Mouse (Mus musculus): ENCODE measurements around the gene Zfhx3. TPM values are rescaled to one million over a fixed set of nuclear protein-coding genes. Genes with fewer than 3 reads are reported as not detected.

Zfhx3 gene
- total and polyA plus RNA-seq, 3 experiments, result 0.23 to 2.5 TPM; not detected in 1

DNA sequence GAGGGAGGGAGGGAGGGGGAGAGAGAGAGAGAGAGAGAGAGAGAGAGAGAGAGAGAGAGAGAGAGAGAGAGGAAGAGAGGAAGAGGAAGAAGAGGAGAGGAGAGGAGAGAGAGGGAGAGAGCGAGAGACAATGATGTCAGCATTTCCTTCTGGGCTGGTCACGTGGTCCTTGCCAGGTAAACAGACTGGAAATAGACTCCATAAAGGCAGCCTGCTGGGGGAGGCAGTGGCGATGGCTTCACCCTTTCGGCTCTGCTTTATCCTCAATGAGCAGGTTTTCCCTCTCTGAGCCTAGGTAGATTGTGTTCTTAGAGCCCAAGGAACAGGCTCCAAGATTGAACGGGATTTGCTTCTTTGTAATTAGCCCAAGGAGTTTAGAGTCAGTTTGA is 749.8 kb downstream of the Zfhx3 start (continued):
- no peak for TF ChIP-seq NRF1 (IDR thresholded peaks at IDR 0.05; ENCODE audit: insufficient read depth, low read depth, low read length, poor library complexity, severe bottlenecking)

DNA sequence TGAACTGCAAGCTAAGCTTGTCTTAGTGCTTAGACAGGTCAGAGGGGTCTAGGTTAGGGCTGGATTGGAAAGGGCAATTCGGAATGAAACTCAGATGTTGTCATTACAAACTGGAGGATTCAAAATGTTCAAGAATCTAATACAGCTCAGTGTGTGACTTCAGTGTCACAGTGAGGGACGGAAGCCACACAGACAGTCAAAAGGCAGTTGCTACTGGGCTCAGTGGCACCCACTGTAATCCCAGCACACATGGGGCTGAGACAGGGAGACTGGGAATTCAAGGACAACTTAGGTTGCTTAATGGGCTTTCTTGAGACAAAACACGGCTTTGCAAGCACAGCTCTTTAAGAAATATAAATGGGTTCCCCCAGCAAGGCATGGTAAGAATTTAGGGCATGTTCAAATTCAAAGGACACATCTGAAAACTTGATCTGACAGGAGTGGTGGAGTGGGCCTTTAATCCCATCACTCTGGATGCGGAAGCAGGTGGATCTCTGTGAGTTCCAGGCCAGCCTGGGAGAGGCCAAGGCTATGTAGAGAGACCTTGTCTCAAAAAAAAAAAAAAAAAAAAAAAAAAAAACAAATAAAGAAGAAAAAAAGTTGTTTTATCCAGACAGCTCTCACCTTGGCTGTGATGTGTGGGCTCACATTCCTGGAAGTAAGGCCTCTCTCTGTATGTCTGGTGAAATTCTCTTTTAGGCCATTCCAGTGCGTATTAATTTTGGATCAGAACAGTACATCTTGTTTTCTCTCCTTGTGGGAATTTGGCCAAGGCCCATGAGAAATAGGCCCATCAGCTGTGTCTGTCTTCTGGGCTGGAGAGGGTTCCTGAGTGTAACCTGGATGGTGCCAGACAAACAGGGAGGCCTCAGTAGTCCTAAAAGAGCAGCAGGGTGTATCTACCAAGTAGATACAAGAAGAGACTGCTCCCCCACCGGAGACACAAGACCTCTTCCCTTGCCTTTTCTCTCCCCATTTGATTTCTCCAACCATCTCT is 750.5 kb downstream of the Zfhx3 start:
- no peak overlapping the region for H3K27ac ChIP-seq (ENCODE audit: control insufficient read depth, low read depth, low read length)
- TF ChIP-seq ZNF384 (IDR thresholded peaks at IDR 0.05; ENCODE audit: low read depth, low read length) (peak; percentile 16; the same call in 1 of the 2 replicates), MYB (IDR thresholded peaks at IDR 0.05; ENCODE audit: low read depth, low read length) (no peak)
- H3K4me3 ChIP-seq (ENCODE audit: control insufficient read depth in 1 of 2, insufficient read depth in 1 of 2, low read depth in 2 of 2, low read length in 2 of 2), result peak overlapping the region in 1 of 2 experiments; percentile 58; a peak in 1 of 4 replicates
- peaks cover 0 to 11% of the 10 kb centered on the region in 2 experiments; a peak in 2 of 4 replicates for H3K4me1 ChIP-seq (ENCODE audit: control insufficient read depth in 1 of 2, insufficient read depth in 2 of 2, low read length in 2 of 2)
- H3K27me3 ChIP-seq (ENCODE audit: control insufficient read depth in 1 of 2, insufficient read depth in 2 of 2, low read length in 2 of 2), result no peaks in the 10 kb centered on the region
- H3K79me2 ChIP-seq (ENCODE audit: control insufficient read depth, insufficient read depth, low read length, poor library complexity), result no peaks in the 10 kb centered on the region
- no peaks in the 10 kb centered on the region for H3K9me3 ChIP-seq (replicated peaks; ENCODE audit: insufficient read depth, low read length)
- peak; percentile 18 for DNase-seq (ENCODE audit: low read depth, low spot score)
- peaks cover 0 to 8% of the 10 kb centered on the region in 2 experiments; a peak in 2 of 4 replicates for H3K36me3 ChIP-seq (ENCODE audit: control insufficient read depth in 1 of 2, insufficient read depth in 2 of 2, low read length in 2 of 2)
- H3K9ac ChIP-seq (ENCODE audit: control insufficient read depth, low read depth, low read length, poor library complexity, severe bottlenecking), result peak overlapping the region; percentile 57

DNA sequence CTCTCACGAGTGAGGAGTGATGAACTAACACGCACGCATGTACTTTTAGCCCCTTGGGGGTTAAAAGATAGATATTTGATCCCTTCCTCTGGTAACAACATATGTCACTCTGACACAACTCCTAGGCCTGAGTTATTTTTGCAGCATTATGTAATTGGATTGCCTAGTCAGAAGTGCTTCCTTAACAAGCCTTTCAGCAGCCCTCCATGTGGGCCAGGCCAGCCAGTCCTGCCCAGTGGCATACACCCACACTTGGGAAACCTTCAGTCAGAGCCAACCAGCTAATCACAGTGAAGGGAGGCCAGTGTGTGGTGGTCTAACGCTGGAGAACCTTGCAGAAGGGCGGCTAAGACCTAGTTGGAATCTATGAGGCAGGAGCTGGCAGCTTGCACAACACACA is 751.4 kb downstream of the Zfhx3 start:
- Histone ChIP-seq H3K36me3 (ENCODE audit: control insufficient read depth in 1 of 2, insufficient read depth in 2 of 2, low read length in 2 of 2) (peaks cover 0 to 6% of the 10 kb centered on the region in 2 experiments; a peak in 2 of 4 replicates), H3K4me1 (ENCODE audit: control insufficient read depth in 1 of 2, insufficient read depth in 2 of 2, low read length in 2 of 2) (peaks cover 0 to 7% of the 10 kb centered on the region in 2 experiments; a peak in 1 of 4 replicates), H3K9ac (ENCODE audit: control insufficient read depth, low read depth, low read length, poor library complexity, severe bottlenecking) (no peak overlapping the region), H3K27ac (ENCODE audit: control insufficient read depth, low read depth, low read length) (no peak overlapping the region), H3K9me3 (replicated peaks; ENCODE audit: insufficient read depth, low read length) (no peaks in the 10 kb centered on the region), H3K4me3 (ENCODE audit: control insufficient read depth in 1 of 2, insufficient read depth in 1 of 2, low read depth in 2 of 2, low read length in 2 of 2) (no peak overlapping the region), H3K79me2 (ENCODE audit: control insufficient read depth, insufficient read depth, low read length, poor library complexity) (no peaks in the 10 kb centered on the region), H3K27me3 (ENCODE audit: control insufficient read depth in 1 of 2, insufficient read depth in 2 of 2, low read length in 2 of 2) (peaks cover 0 to 2% of the 10 kb centered on the region in 2 experiments; a peak in 2 of 4 replicates)
- TF ChIP-seq CHD2 (IDR thresholded peaks at IDR 0.05; ENCODE audit: low read length) (no peak), CTCF (IDR thresholded peaks at IDR 0.05 in 2 of 3, conservative IDR thresholded peaks at IDR 0.05 in 1 of 3; ENCODE audit: control insufficient read depth in 1 of 3, insufficient read depth in 1 of 3, low read depth in 2 of 3, low read length in 3 of 3, poor library complexity in 1 of 3, severe bottlenecking in 1 of 3) (no peak), SMC3 (IDR thresholded peaks at IDR 0.05; ENCODE audit: low read depth, low read length) (no peak), UBTF (IDR thresholded peaks at IDR 0.05; ENCODE audit: borderline replicate concordance, insufficient read depth, low read depth, low read length) (no peak), MYB (IDR thresholded peaks at IDR 0.05; ENCODE audit: low read depth, low read length) (no peak), CHD1 (IDR thresholded peaks at IDR 0.05; ENCODE audit: low read depth, low read length) (no peak), JUND (IDR thresholded peaks at IDR 0.05; ENCODE audit: low read depth, low read length) (no peak), MAX (IDR thresholded peaks at IDR 0.05; ENCODE audit: low read length) (no peak), RAD21 (IDR thresholded peaks at IDR 0.05; ENCODE audit: low read depth, low read length) (no peak), MAFK (IDR thresholded peaks at IDR 0.05; ENCODE audit: borderline replicate concordance, low read depth, low read length) (no peak), NRF1 (IDR thresholded peaks at IDR 0.05; ENCODE audit: insufficient read depth, low read depth, low read length, poor library complexity, severe bottlenecking) (no peak), USF1 (IDR thresholded peaks at IDR 0.05; ENCODE audit: low read depth, low read length) (no peak), TBP (IDR thresholded peaks at IDR 0.05; ENCODE audit: low read depth, low read length) (no peak)
- DNase-seq (ENCODE audit: low read depth, low spot score), result no peak

All from MEL (cell line).